Mouse (Mus musculus) CH12.LX (cell line): ENCODE results near the gene Trim31. TPM values are rescaled to one million over a fixed set of nuclear protein-coding genes. Genes with fewer than 3 reads are reported as not detected.

Experiments
- DNase-seq: peaks from one replicate; pipeline ENCODE4 v3.0.0-alpha.2; 2013; ENCODE audit errors: extremely low read depth
- H3K27ac ChIP-seq: 2 replicates; pipeline ENCODE4 v1.5.1; 2012; ENCODE audit warnings: low read depth, mild to moderate bottlenecking, control low read depth, moderate library complexity; ENCODE audit not compliant: insufficient read depth
- H3K27me3 ChIP-seq: replicated peaks from 2 replicates; pipeline ENCODE3; 2012; ENCODE audit warnings: inconsistent platforms
- H3K36me3 ChIP-seq, 2 experiments: replicated peaks in 1 of 2; 2 replicates each; pipeline versions ENCODE3 to v1.6.1; 2012; ENCODE audit warnings: inconsistent platforms in 1 of 2, low read length in 1 of 2, mild to moderate bottlenecking in 1 of 2, mixed read lengths in 1 of 2, moderate library complexity in 1 of 2; ENCODE audit not compliant: control insufficient read depth in 1 of 2, insufficient read depth in 1 of 2
- H3K4me1 ChIP-seq, 2 experiments: 2 replicates each; pipeline ENCODE4 v1.6.1; 2012; ENCODE audit warnings: inconsistent platforms in 1 of 2, moderate library complexity in 1 of 2; ENCODE audit not compliant: insufficient read depth in 2 of 2, control insufficient read depth in 1 of 2
- H3K4me2 ChIP-seq: 2 replicates; pipeline ENCODE4 v1.6.1; 2012; ENCODE audit warnings: low read depth, mild to moderate bottlenecking, control low read depth; ENCODE audit not compliant: poor library complexity, insufficient read depth, severe bottlenecking
- H3K4me3 ChIP-seq, 3 experiments: fragments of 150-350 bp in 1 of 3; sonication (generic) in 1 of 3; replicated peaks in 1 of 3; 2 replicates each; pipeline versions ENCODE3 to v1.5.1; 2011 to 2012; ENCODE audit warnings: low read depth in 2 of 3, low read length in 2 of 3, mild to moderate bottlenecking in 2 of 3, moderate library complexity in 2 of 3, control low read depth in 1 of 3, improper control_type of control experiment in 1 of 3, inconsistent platforms in 1 of 3, mixed read lengths in 1 of 3; ENCODE audit not compliant: poor library complexity in 1 of 3
- H3K79me2 ChIP-seq: replicated peaks from 2 replicates; pipeline ENCODE4 v1.6.1; 2012; ENCODE audit warnings: mild to moderate bottlenecking, moderate library complexity; ENCODE audit not compliant: control insufficient read depth, poor library complexity, insufficient read depth, severe bottlenecking; ENCODE audit errors: extremely low read depth
- H3K9ac ChIP-seq: 2 replicates; pipeline ENCODE4 v1.6.1; 2012; ENCODE audit warnings: low read depth, mild to moderate bottlenecking, control low read depth, moderate library complexity; ENCODE audit not compliant: insufficient read depth
- H3K9me3 ChIP-seq: replicated peaks from 2 replicates; pipeline ENCODE3; 2012; ENCODE audit warnings: low read length, inconsistent platforms, mixed read lengths
- CHD2 ChIP-seq: IDR thresholded peaks from 2 replicates; pipeline ENCODE4 v1.6.1; 2011; ENCODE audit warnings: low read length, improper control_type of control experiment
- E2F4 ChIP-seq: IDR thresholded peaks from 2 replicates; pipeline ENCODE4 v1.6.1; 2011; ENCODE audit warnings: low read depth, low read length, improper control_type of control experiment; ENCODE audit not compliant: insufficient replicate concordance
- ELF1 ChIP-seq: IDR thresholded peaks from 2 replicates; pipeline ENCODE4 v1.6.1; 2014; ENCODE audit warnings: low read depth, mild to moderate bottlenecking, inconsistent platforms, low read length, improper control_type of control experiment
- GABPA ChIP-seq: IDR thresholded peaks from 2 replicates; pipeline ENCODE4 v1.6.1; 2012; ENCODE audit warnings: low read depth, low read length, improper control_type of control experiment, inconsistent platforms; ENCODE audit not compliant: insufficient replicate concordance
- JUND ChIP-seq: conservative IDR thresholded peaks from 2 replicates; pipeline ENCODE4 v1.6.1; 2011; ENCODE audit warnings: low read depth, low read length, improper control_type of control experiment
- MAFK ChIP-seq: IDR thresholded peaks from 2 replicates; pipeline ENCODE4 v1.6.1; 2011; ENCODE audit warnings: low read length, improper control_type of control experiment; ENCODE audit not compliant: insufficient replicate concordance
- MAZ ChIP-seq: IDR thresholded peaks from 2 replicates; pipeline ENCODE4 v1.6.1; 2012; ENCODE audit warnings: low read depth, mild to moderate bottlenecking, inconsistent platforms, low read length, improper control_type of control experiment, moderate library complexity
- MEF2A ChIP-seq: IDR thresholded peaks from 2 replicates; pipeline ENCODE4 v1.6.1; 2014; ENCODE audit warnings: low read depth, mild to moderate bottlenecking, inconsistent platforms, low read length, improper control_type of control experiment, borderline replicate concordance
- MXI1 ChIP-seq: IDR thresholded peaks from 2 replicates; pipeline ENCODE4 v1.6.1; 2011; ENCODE audit warnings: mild to moderate bottlenecking, low read depth, low read length, improper control_type of control experiment
- PAX5 ChIP-seq: IDR thresholded peaks from 2 replicates; pipeline ENCODE4 v1.6.1; 2012; ENCODE audit warnings: low read length, inconsistent platforms, mixed read lengths
- POLR2A ChIP-seq: IDR thresholded peaks from 2 replicates; pipeline ENCODE4 v1.6.1; 2011; ENCODE audit warnings: low read depth, mild to moderate bottlenecking, improper control_type of control experiment, low read length
- POLR2AphosphoS2 ChIP-seq: IDR thresholded peaks from 2 replicates; pipeline ENCODE4 v1.6.1; 2011; ENCODE audit warnings: low read depth, low read length, improper control_type of control experiment
- SIN3A ChIP-seq: IDR thresholded peaks from 2 replicates; pipeline ENCODE4 v1.6.1; 2012; ENCODE audit warnings: low read length, improper control_type of control experiment, inconsistent platforms
- TBP ChIP-seq: conservative IDR thresholded peaks from 2 replicates; pipeline ENCODE4 v1.6.1; 2011; ENCODE audit warnings: low read depth, low read length, improper control_type of control experiment
- TCF12 ChIP-seq: IDR thresholded peaks from 2 replicates; pipeline ENCODE4 v1.6.1; 2014; ENCODE audit warnings: low read depth, mild to moderate bottlenecking, inconsistent platforms, low read length, improper control_type of control experiment
- USF2 ChIP-seq: conservative IDR thresholded peaks from 2 replicates; pipeline ENCODE4 v1.6.1; 2011; ENCODE audit warnings: low read depth, low read length, improper control_type of control experiment
- ZMIZ1 ChIP-seq: IDR thresholded peaks from 2 replicates; pipeline ENCODE4 v1.6.1; 2012; ENCODE audit warnings: low read depth, mild to moderate bottlenecking, inconsistent platforms, low read length, improper control_type of control experiment
- dilution Hi-C: fragments of 300-500 bp; cut with MboI; formaldehyde crosslinking; loops from 2 replicates; pipeline ENCODE4 v1.14.3; 2020; ENCODE audit warnings: low sequenced_read_pairs; ENCODE audit not compliant: extremely low pct_unique_long_range_greater_than_20kb, extremely low pct_ligation_motif_present
- in situ Hi-C: fragments of 300-500 bp; cut with MboI; formaldehyde crosslinking; loops from 3 replicates; pipeline ENCODE4 v1.14.3; 2019; ENCODE audit warnings: low sequenced_read_pairs, low pct_ligation_motif_present, low pct_unique_long_range_greater_than_20kb, mixed read lengths
- polyA plus RNA-seq: library from polyadenylated mRNA; unstranded; fragments of >175 nt; gene quantifications from 2 replicates; pipeline ENCODE4 v1.2.1, GENCODE M21; 2012; ENCODE audit warnings: low read depth; ENCODE audit not compliant: insufficient read length
- total RNA-seq, 2 experiments: library from RNA; depleted of rRNA; stranded (reverse); fragments of 300-350 nt in 1 of 2; fragments of >200 nt in 1 of 2; gene quantifications; 2 replicates each; pipeline ENCODE4 v1.2.3; 2012 to 2014

Trim31 gene
- total and polyA plus RNA-seq, 3 experiments, result not detected

GRCm38 (mm10) chr17:36855484-36855883 is 42.4 kb upstream of the Trim31 start:
- H3K9me3 ChIP-seq, result no peaks in the 10 kb centered on the region
- no peak overlapping the region for H3K27ac ChIP-seq
- no peak overlapping the region for H3K4me3 ChIP-seq
- TF ChIP-seq PAX5 (no peak), POLR2A (no peak)
- H3K4me2 ChIP-seq, result no peak overlapping the region
- dilution Hi-C loops, result no loop called here
- H3K79me2 ChIP-seq, result no peaks in the 10 kb centered on the region
- DNase-seq, result no peak
- peaks cover 64 to 96% of the 10 kb centered on the region in 2 experiments for H3K36me3 ChIP-seq
- H3K4me1 ChIP-seq, result no peaks in the 10 kb centered on the region
- no peaks in the 10 kb centered on the region for H3K27me3 ChIP-seq
- no peak overlapping the region for H3K9ac ChIP-seq
- in situ Hi-C loops, result no loop called here

GRCm38 (mm10) chr17:36856236-36856635 is 41.7 kb upstream of the Trim31 start:
- Histone ChIP-seq H3K4me3 (no peak overlapping the region), H3K27ac (no peak overlapping the region), H3K36me3 (peaks cover 56 to 90% of the 10 kb centered on the region in 2 experiments), H3K9me3 (no peaks in the 10 kb centered on the region), H3K9ac (no peak overlapping the region), H3K27me3 (no peaks in the 10 kb centered on the region), H3K79me2 (no peaks in the 10 kb centered on the region), H3K4me1 (no peaks in the 10 kb centered on the region), H3K4me2 (no peak overlapping the region)
- dilution Hi-C loops (no loop called here), in situ Hi-C loops (no loop called here)
- no peak for DNase-seq
- TF ChIP-seq JUND (no peak), ZMIZ1 (no peak), ELF1 (no peak), POLR2A (no peak), MXI1 (no peak), POLR2AphosphoS2 (no peak), USF2 (no peak), TBP (no peak), MAFK (no peak), SIN3A (no peak), E2F4 (no peak), CHD2 (no peak)

GRCm38 (mm10) chr17:36858181-36858580 is 39.7 kb upstream of the Trim31 start:
- no peak overlapping the region for H3K4me3 ChIP-seq
- dilution Hi-C loops, result no loop called here

More at GRCm38 (mm10) chr17:36858181-36858580, 39.7 kb upstream of the Trim31 start:
- no peaks in the 10 kb centered on the region for H3K4me1 ChIP-seq
- H3K9me3 ChIP-seq, result no peaks in the 10 kb centered on the region
- peaks cover 42 to 71% of the 10 kb centered on the region in 2 experiments for H3K36me3 ChIP-seq
- no peak for DNase-seq
- H3K9ac ChIP-seq, result no peak overlapping the region
- H3K27me3 ChIP-seq, result no peaks in the 10 kb centered on the region
- in situ Hi-C loops, result no loop called here
- no peak for TF ChIP-seq GABPA
- no peak for TF ChIP-seq TCF12
- no peak for TF ChIP-seq POLR2A
- no peak for TF ChIP-seq ELF1
- no peak for TF ChIP-seq USF2
- TF ChIP-seq MAZ, result no peak
- TF ChIP-seq E2F4, result no peak
- no peak for TF ChIP-seq MEF2A
- TF ChIP-seq POLR2AphosphoS2, result no peak
- TF ChIP-seq, all 38 proteins: peak for 0
- H3K27ac ChIP-seq, result no peak overlapping the region
- H3K79me2 ChIP-seq, result no peaks in the 10 kb centered on the region
- no peak overlapping the region for H3K4me2 ChIP-seq
